8 mouse cellular contexts compared by ENCODE assay signal in genomic region chr11:79339808-79340781, GRCm38 (mm10). TPM values are rescaled to one million over a fixed set of nuclear protein-coding genes. Genes with fewer than 3 reads are reported as not detected.
DNase-seq lines count a peak whose midpoint lies in the region; ATAC-seq and TF ChIP-seq lines count a peak whose summit lies in the region.

No protein-coding gene starts in this region.

- TF ChIP-seq POLR2A in bone marrow, adult 2 months (IDR thresholded peaks at IDR 0.05; ENCODE audit: borderline replicate concordance, control insufficient read depth, low read depth, low read length) = no peak

- no peaks in the 10 kb centered on the region for H3K4me1 ChIP-seq in bone marrow, adult 2 months (ENCODE audit: control insufficient read depth, insufficient read depth, low read length)
- peaks cover 9% of the 10 kb centered on the region; the same call in 1 of the 2 replicates for H3K4me1 ChIP-seq in forebrain, embryonic 11.5 days (replicated peaks; ENCODE audit: control insufficient read depth, insufficient read depth, low read length)

- no peaks in the 10 kb centered on the region for H3K9me3 ChIP-seq in forebrain, embryonic 11.5 days (ENCODE audit: control insufficient read depth, low read length)

- peak overlapping the region; percentile 95 for H3K4me3 ChIP-seq in bone marrow, adult 2 months (replicated peaks; ENCODE audit: control insufficient read depth, low read depth, low read length)
- peak overlapping the region; percentile 100 for H3K4me3 ChIP-seq in forebrain, embryonic 11.5 days (ENCODE audit: low read depth, low read length)

- H3K27ac ChIP-seq in bone marrow, adult 2 months (ENCODE audit: control insufficient read depth, insufficient read depth, low read depth, low read length, poor library complexity) = no peak overlapping the region
- H3K27ac ChIP-seq in forebrain, embryonic 11.5 days (ENCODE audit: low read depth, low read length) = peak overlapping the region; percentile 84

- peak overlapping the region; percentile 99 for H3K9ac ChIP-seq in forebrain, embryonic 11.5 days (ENCODE audit: low read length)

- no peak for TF ChIP-seq CTCF in bone marrow, adult 2 months (IDR thresholded peaks at IDR 0.05; ENCODE audit: control insufficient read depth, insufficient read depth, low read length)

- no peaks in the 10 kb centered on the region for H3K27me3 ChIP-seq in forebrain, embryonic 11.5 days (ENCODE audit: control insufficient read depth, insufficient read depth, low read length)

- ATAC-seq in cerebellum, adult (ENCODE audit: insufficient number of reproducible peaks, low FRiP score, low TSS enrichment) = no peak
- ATAC-seq in forebrain, embryonic 11.5 days (replicated peaks; ENCODE audit: low FRiP score) = peak; percentile 81

- intact Hi-C loops in heart, postnatal 14 days (cut with DNase I) = loop anchor here (5.0 kb wide), 1 partner anchor 57 kb away; no protein-coding TSS in a partner anchor

- peak overlapping the region; percentile 86 for H3K4me2 ChIP-seq in forebrain, embryonic 11.5 days (ENCODE audit: low read depth, low read length, severe bottlenecking)

- DNase-seq in cerebellum, adult 11 months = peak; percentile 49
- peak; percentile 79 for DNase-seq in forebrain, embryonic 11.5 days (ENCODE audit: low spot score)
- DNase-seq in heart, postnatal 14 days = peak; percentile 47 to 51
- DNase-seq in layer of hippocampus, adult 9-11 months = peak; percentile 14
- peak; percentile 70 for DNase-seq in lung, postnatal 10 days
- peak; percentile 18 to 37 for DNase-seq in right cerebral cortex, adult 2 months (ENCODE audit: low spot score in 2 of 2)

- no peaks in the 10 kb centered on the region for H3K36me3 ChIP-seq in forebrain, embryonic 11.5 days (ENCODE audit: control insufficient read depth, insufficient read depth, low read length)

- 2% methylated on average over 58 of the region's 63 CpGs for WGBS in bone marrow, adult 2 months
- WGBS in forebrain, embryonic 11.5 days = 2% methylated on average over 38 of the region's 63 CpGs

RNA-seq across cellular contexts. Expression of gene Nf1, which starts 0.6 kb away (rescaled TPM):
- 2.3 and 3.0 TPM in 2 replicates for polyA plus RNA-seq in bone marrow, adult 2 months (2011; ENCODE audit: insufficient read depth, insufficient read length, low replicate concordance, missing spikeins)
- 10.1 and 10.4 TPM in 2 replicates for polyA plus RNA-seq in forebrain, embryonic 11.5 days (2014; fragmentation: Nextera tagmentation; extraction: Ambion mirVana)
- total RNA-seq in heart, postnatal 14 days (2021) = 10 to 100 TPM; 30.9 to 31.6 TPM

RNA-seq across cellular contexts. Expression of gene Gm9964, which starts 43.4 kb away (rescaled TPM):
- not detected in 2 replicates for polyA plus RNA-seq in bone marrow, adult 2 months (2011; ENCODE audit: insufficient read depth, insufficient read length, low replicate concordance, missing spikeins)
- polyA plus RNA-seq in forebrain, embryonic 11.5 days (2014; fragmentation: Nextera tagmentation; extraction: Ambion mirVana) = 0.40 TPM in 1 of 2 replicates, not detected in the other
- total RNA-seq in heart, postnatal 14 days (2021) = not detected

Comparison
In these comparisons a context has a peak if more than half of its experiments do, and no peak if none do; other contexts are left out.
1. DNase-seq: peak in every context shown above with its lines; median percentile 79 in forebrain, embryonic 11.5 days; 70 in lung, postnatal 10 days; 49 in cerebellum, adult 11 months; 49 in heart, postnatal 14 days; 28 in right cerebral cortex, adult 2 months; 14 in layer of hippocampus, adult 9-11 months.